Mouse (Mus musculus): ENCODE measurements around the gene Oprd1. TPM values are rescaled to one million over a fixed set of nuclear protein-coding genes. Genes with fewer than 3 reads are reported as not detected.

The Oprd1 gene
- total and polyA plus RNA-seq, 3 experiments, result 0.01 TPM; not detected in 2

- DNase-seq (ENCODE audit: low read depth, low spot score), result no peak
- Histone ChIP-seq H3K4me3 (ENCODE audit: control insufficient read depth in 1 of 2, insufficient read depth in 1 of 2, low read depth in 2 of 2, low read length in 2 of 2) (no peak overlapping the region), H3K79me2 (ENCODE audit: control insufficient read depth, insufficient read depth, low read length, poor library complexity) (no peaks in the 10 kb centered on the region), H3K27me3 (ENCODE audit: control insufficient read depth in 1 of 2, insufficient read depth in 2 of 2, low read length in 2 of 2) (peaks cover 4 to 7% of the 10 kb centered on the region in 2 experiments), H3K4me1 (ENCODE audit: control insufficient read depth in 1 of 2, insufficient read depth in 2 of 2, low read length in 2 of 2) (no peaks in the 10 kb centered on the region), H3K36me3 (ENCODE audit: control insufficient read depth in 1 of 2, insufficient read depth in 2 of 2, low read length in 2 of 2) (no peaks in the 10 kb centered on the region), H3K9me3 (replicated peaks; ENCODE audit: insufficient read depth, low read length) (no peaks in the 10 kb centered on the region), H3K9ac (ENCODE audit: control insufficient read depth, low read depth, low read length, poor library complexity, severe bottlenecking) (no peak overlapping the region), H3K27ac (ENCODE audit: control insufficient read depth, low read depth, low read length) (no peak overlapping the region)
- TF ChIP-seq RAD21 (IDR thresholded peaks at IDR 0.05; ENCODE audit: low read depth, low read length) (no peak), USF2 (IDR thresholded peaks at IDR 0.05; ENCODE audit: borderline replicate concordance in 1 of 2, insufficient read depth in 1 of 2, low read depth in 1 of 2, low read length in 2 of 2) (no peak)
Measured at GRCm38 (mm10) chr4:132156941-132157622, 12.8 kb upstream of the Oprd1 start.

GRCm38 (mm10) chr4:132154877-132155670 is 10.8 kb upstream of the Oprd1 start:
- TF ChIP-seq RAD21 (IDR thresholded peaks at IDR 0.05; ENCODE audit: low read depth, low read length) (no peak), MYC (IDR thresholded peaks at IDR 0.05; ENCODE audit: low read depth, low read length) (no peak), MXI1 (IDR thresholded peaks at IDR 0.05; ENCODE audit: low read depth, low read length) (no peak), CTCF (IDR thresholded peaks at IDR 0.05 in 2 of 3, conservative IDR thresholded peaks at IDR 0.05 in 1 of 3; ENCODE audit: control insufficient read depth in 1 of 3, insufficient read depth in 1 of 3, low read depth in 2 of 3, low read length in 3 of 3, poor library complexity in 1 of 3, severe bottlenecking in 1 of 3) (no peak), BHLHE40 (IDR thresholded peaks at IDR 0.05; ENCODE audit: borderline replicate concordance, low read depth, low read length) (no peak), MAZ (IDR thresholded peaks at IDR 0.05; ENCODE audit: low read depth, low read length) (no peak), E2F4 (IDR thresholded peaks at IDR 0.05; ENCODE audit: borderline replicate concordance, low read depth, low read length) (no peak), NELFE (IDR thresholded peaks at IDR 0.05; ENCODE audit: low read depth, low read length) (no peak), MAX (IDR thresholded peaks at IDR 0.05; ENCODE audit: low read length) (no peak), POLR2AphosphoS2 (IDR thresholded peaks at IDR 0.05; ENCODE audit: low read length) (no peak)
- Histone ChIP-seq H3K4me1 (ENCODE audit: control insufficient read depth in 1 of 2, insufficient read depth in 2 of 2, low read length in 2 of 2) (no peaks in the 10 kb centered on the region), H3K9ac (ENCODE audit: control insufficient read depth, low read depth, low read length, poor library complexity, severe bottlenecking) (no peak overlapping the region), H3K79me2 (ENCODE audit: control insufficient read depth, insufficient read depth, low read length, poor library complexity) (no peaks in the 10 kb centered on the region), H3K27ac (ENCODE audit: control insufficient read depth, low read depth, low read length) (no peak overlapping the region), H3K36me3 (ENCODE audit: control insufficient read depth in 1 of 2, insufficient read depth in 2 of 2, low read length in 2 of 2) (no peaks in the 10 kb centered on the region), H3K4me3 (ENCODE audit: control insufficient read depth in 1 of 2, insufficient read depth in 1 of 2, low read depth in 2 of 2, low read length in 2 of 2) (no peak overlapping the region), H3K27me3 (ENCODE audit: control insufficient read depth in 1 of 2, insufficient read depth in 2 of 2, low read length in 2 of 2) (peaks cover 4 to 7% of the 10 kb centered on the region in 2 experiments), H3K9me3 (replicated peaks; ENCODE audit: insufficient read depth, low read length) (no peaks in the 10 kb centered on the region)
- no peak for DNase-seq (ENCODE audit: low read depth, low spot score)

- Histone ChIP-seq H3K36me3 (ENCODE audit: control insufficient read depth in 1 of 2, insufficient read depth in 2 of 2, low read length in 2 of 2) (no peaks in the 10 kb centered on the region), H3K4me1 (ENCODE audit: control insufficient read depth in 1 of 2, insufficient read depth in 2 of 2, low read length in 2 of 2) (no peaks in the 10 kb centered on the region), H3K27ac (ENCODE audit: control insufficient read depth, low read depth, low read length) (no peak overlapping the region), H3K9me3 (replicated peaks; ENCODE audit: insufficient read depth, low read length) (no peaks in the 10 kb centered on the region), H3K79me2 (ENCODE audit: control insufficient read depth, insufficient read depth, low read length, poor library complexity) (no peaks in the 10 kb centered on the region), H3K27me3 (ENCODE audit: control insufficient read depth in 1 of 2, insufficient read depth in 2 of 2, low read length in 2 of 2) (peaks cover 3 to 4% of the 10 kb centered on the region in 2 experiments), H3K9ac (ENCODE audit: control insufficient read depth, low read depth, low read length, poor library complexity, severe bottlenecking) (no peak overlapping the region), H3K4me3 (ENCODE audit: control insufficient read depth in 1 of 2, insufficient read depth in 1 of 2, low read depth in 2 of 2, low read length in 2 of 2) (no peak overlapping the region)
- DNase-seq (ENCODE audit: low read depth, low spot score), result no peak
- TF ChIP-seq RAD21 (IDR thresholded peaks at IDR 0.05; ENCODE audit: low read depth, low read length) (no peak), ZNF384 (IDR thresholded peaks at IDR 0.05; ENCODE audit: low read depth, low read length) (no peak), CHD2 (IDR thresholded peaks at IDR 0.05; ENCODE audit: low read length) (no peak), USF2 (IDR thresholded peaks at IDR 0.05; ENCODE audit: borderline replicate concordance in 1 of 2, insufficient read depth in 1 of 2, low read depth in 1 of 2, low read length in 2 of 2) (no peak), POLR2AphosphoS5 (IDR thresholded peaks at IDR 0.05; ENCODE audit: borderline replicate concordance, low read depth, low read length) (no peak), SMC3 (IDR thresholded peaks at IDR 0.05; ENCODE audit: low read depth, low read length) (no peak), ZC3H11A (IDR thresholded peaks at IDR 0.05; ENCODE audit: low read depth, low read length) (no peak), NRF1 (IDR thresholded peaks at IDR 0.05; ENCODE audit: insufficient read depth, low read depth, low read length, poor library complexity, severe bottlenecking) (no peak), MXI1 (IDR thresholded peaks at IDR 0.05; ENCODE audit: low read depth, low read length) (no peak), ZKSCAN1 (IDR thresholded peaks at IDR 0.05; ENCODE audit: low read depth, low read length) (no peak), HCFC1 (IDR thresholded peaks at IDR 0.05; ENCODE audit: low read depth, low read length) (no peak), MEF2A (IDR thresholded peaks at IDR 0.05; ENCODE audit: extremely low read depth, insufficient replicate concordance, low read depth, low read length, poor library complexity, severe bottlenecking) (no peak), TBP (IDR thresholded peaks at IDR 0.05; ENCODE audit: low read depth, low read length) (no peak), EP300 (IDR thresholded peaks at IDR 0.05; ENCODE audit: low read depth in 1 of 2, low read length in 2 of 2) (no peak), MYC (IDR thresholded peaks at IDR 0.05; ENCODE audit: low read depth, low read length) (no peak)
Measured at GRCm38 (mm10) chr4:132151673-132152072, 7.4 kb upstream of the Oprd1 start.
